Mouse (Mus musculus) ES-Bruce4 (cell line): ENCODE results near the gene Htr1f. TPM values are rescaled to one million over a fixed set of nuclear protein-coding genes. Genes with fewer than 3 reads are reported as not detected.
"Not testable (repeated sequence)": the region's sequence is repeated elsewhere in the genome, so short reads cannot be mapped to it uniquely, and the experiment has no call there.

Experiments
- H3K27ac ChIP-seq: 2 replicates; pipeline ENCODE4 v1.5.1; 2012; ENCODE audit warnings: low read length, inconsistent platforms; ENCODE audit not compliant: insufficient read depth
- H3K27me3 ChIP-seq: 2 replicates; pipeline ENCODE4 v1.6.1; 2012; ENCODE audit warnings: mild to moderate bottlenecking, low read length, inconsistent platforms; ENCODE audit not compliant: control insufficient read depth, poor library complexity, insufficient read depth, severe bottlenecking
- H3K36me3 ChIP-seq: 2 replicates; pipeline ENCODE4 v1.6.1; 2012; ENCODE audit warnings: inconsistent platforms, mild to moderate bottlenecking, low read length, moderate library complexity; ENCODE audit not compliant: control insufficient read depth, poor library complexity, insufficient read depth, severe bottlenecking
- H3K4me1 ChIP-seq: one replicate; pipeline ENCODE4 v1.8.1; 2011; ENCODE audit warnings: low read length; ENCODE audit not compliant: control insufficient read depth, insufficient read depth
- H3K4me3 ChIP-seq: 2 replicates; pipeline ENCODE4 v1.5.1; 2011; ENCODE audit warnings: low read depth, mild to moderate bottlenecking, low read length
- H3K9ac ChIP-seq: 2 replicates; pipeline ENCODE4 v1.6.1; 2012; ENCODE audit warnings: low read depth, mild to moderate bottlenecking, inconsistent platforms; ENCODE audit not compliant: poor library complexity, severe bottlenecking
- H3K9me3 ChIP-seq: replicated peaks from 2 replicates; pipeline ENCODE4 v1.6.1; 2012; ENCODE audit warnings: mild to moderate bottlenecking, low read length, inconsistent platforms; ENCODE audit not compliant: control insufficient read depth, poor library complexity, insufficient read depth, severe bottlenecking
- CTCF ChIP-seq: IDR thresholded peaks from one replicate; pipeline ENCODE4 v1.8.1; 2011; ENCODE audit warnings: low read depth, low read length
- EP300 ChIP-seq: IDR thresholded peaks from 2 replicates; pipeline ENCODE4 v1.6.1; 2011; ENCODE audit warnings: low read depth, low read length; ENCODE audit not compliant: insufficient read depth
- POLR2A ChIP-seq: IDR thresholded peaks from one replicate; pipeline ENCODE4 v1.8.1; 2011; ENCODE audit warnings: low read length; ENCODE audit not compliant: insufficient read depth
- polyA plus RNA-seq: library from polyadenylated mRNA; stranded (reverse); fragments of >200 nt; gene quantifications from 2 replicates; pipeline ENCODE4 v1.2.4, GENCODE M21; 2011; ENCODE audit warnings: low read depth; ENCODE audit not compliant: missing spikeins, insufficient read depth, insufficient read length

Gene Htr1f
- polyA plus RNA-seq, 1 experiment, result not detected

- Histone ChIP-seq H3K9ac (no peak overlapping the region), H3K4me1 (no peaks in the 10 kb centered on the region), H3K36me3 (no peaks in the 10 kb centered on the region), H3K27me3 (no peaks in the 10 kb centered on the region), H3K9me3 (no peaks in the 10 kb centered on the region), H3K4me3 (no peak overlapping the region), H3K27ac (no peak overlapping the region)
- TF ChIP-seq EP300, result no peak
- TF ChIP-seq CTCF, result no peak
- TF ChIP-seq POLR2A, result no peak
Observed at GRCm38 (mm10) chr16:65083475-65083874, 22.2 kb downstream of the Htr1f start.

GRCm38 (mm10) chr16:65069867-65070266, 35.8 kb downstream of the Htr1f start:
- Histone ChIP-seq H3K27me3 (no peaks in the 10 kb centered on the region), H3K36me3 (no peaks in the 10 kb centered on the region), H3K4me3 (no peak overlapping the region), H3K4me1 (no peaks in the 10 kb centered on the region), H3K27ac (no peak overlapping the region), H3K9ac (no peak overlapping the region), H3K9me3 (no peaks in the 10 kb centered on the region)
- no peak for TF ChIP-seq CTCF
- no peak for TF ChIP-seq POLR2A
- no peak for TF ChIP-seq EP300

GRCm38 (mm10) chr16:65066264-65066663, 39.4 kb downstream of the Htr1f start:
- Histone ChIP-seq H3K36me3 (no peaks in the 10 kb centered on the region), H3K9ac (no peak overlapping the region), H3K9me3 (no peaks in the 10 kb centered on the region), H3K4me1 (no peaks in the 10 kb centered on the region), H3K27me3 (no peaks in the 10 kb centered on the region), H3K27ac (no peak overlapping the region), H3K4me3 (no peak overlapping the region)
- TF ChIP-seq POLR2A, result no peak
- TF ChIP-seq CTCF, result no peak
- TF ChIP-seq EP300, result no peak

- not testable (repeated sequence) for H3K9me3 ChIP-seq, H3K9ac ChIP-seq, H3K4me3 ChIP-seq, H3K4me1 ChIP-seq, H3K36me3 ChIP-seq, H3K27me3 ChIP-seq
- H3K27ac ChIP-seq, result peak overlapping the region; percentile 28; the same call in 1 of the 2 replicates
Observed at GRCm38 (mm10) chr16:65037660-65038425, 67.8 kb downstream of the Htr1f start.

DNA sequence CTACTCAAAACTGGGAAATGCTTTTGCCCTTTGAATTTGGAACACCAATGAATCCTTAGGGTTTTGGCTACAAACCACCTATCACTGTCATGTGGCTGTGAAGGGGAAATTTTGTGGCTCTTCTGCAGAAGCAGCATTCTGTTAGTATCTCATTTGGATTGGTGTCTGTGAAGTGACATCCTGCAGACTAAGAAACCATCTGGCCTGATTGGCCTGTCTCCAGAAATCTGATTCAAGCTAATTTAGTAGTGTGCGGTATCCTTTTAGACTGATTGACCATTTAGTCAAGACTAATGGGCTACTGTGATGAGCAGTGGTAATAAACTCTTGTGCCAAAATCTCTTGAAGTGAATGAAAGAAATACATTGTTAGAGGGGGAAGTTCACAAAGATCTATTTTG, 76.0 kb downstream of the Htr1f start:
- no peak overlapping the region for H3K9ac ChIP-seq

DNA sequence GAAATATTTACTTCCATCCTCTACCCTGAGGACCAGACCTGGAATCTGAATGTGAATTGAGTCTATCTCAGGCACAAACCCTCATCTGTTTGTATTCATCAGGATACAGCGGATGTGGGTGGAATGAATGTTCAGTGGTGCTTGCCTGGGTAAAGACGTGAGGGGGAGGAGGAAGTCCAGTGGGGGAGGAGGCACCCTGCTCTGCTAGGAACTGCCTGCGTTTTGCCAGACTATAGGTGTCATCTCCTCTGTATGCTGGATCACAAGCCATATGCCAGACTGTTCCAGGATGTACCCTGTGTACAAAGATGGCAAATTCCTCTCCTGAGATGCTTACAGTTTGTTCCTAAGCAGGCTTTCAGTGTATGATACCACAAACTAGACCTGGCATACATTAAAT, 83.3 kb downstream of the Htr1f start:
- Histone ChIP-seq H3K4me1 (no peaks in the 10 kb centered on the region), H3K36me3 (no peaks in the 10 kb centered on the region), H3K9ac (no peak overlapping the region), H3K9me3 (no peaks in the 10 kb centered on the region; the same call in 1 of the 2 replicates), H3K27me3 (no peaks in the 10 kb centered on the region), H3K4me3 (no peak overlapping the region), H3K27ac (no peak overlapping the region)
- TF ChIP-seq EP300, result no peak
- no peak for TF ChIP-seq POLR2A
- TF ChIP-seq CTCF, result no peak

More for the DNA sequence above, 76.0 kb downstream of the Htr1f start:
- Histone ChIP-seq H3K36me3 (no peaks in the 10 kb centered on the region), H3K27me3 (no peaks in the 10 kb centered on the region; the same call in 1 of the 2 replicates), H3K4me3 (no peak overlapping the region), H3K9me3 (no peaks in the 10 kb centered on the region; the same call in 1 of the 2 replicates), H3K4me1 (no peaks in the 10 kb centered on the region), H3K27ac (no peak overlapping the region)
- TF ChIP-seq EP300 (no peak), POLR2A (no peak), CTCF (no peak)
